ENCODE assay signal across 19 mouse cellular contexts in the genomic region with DNA sequence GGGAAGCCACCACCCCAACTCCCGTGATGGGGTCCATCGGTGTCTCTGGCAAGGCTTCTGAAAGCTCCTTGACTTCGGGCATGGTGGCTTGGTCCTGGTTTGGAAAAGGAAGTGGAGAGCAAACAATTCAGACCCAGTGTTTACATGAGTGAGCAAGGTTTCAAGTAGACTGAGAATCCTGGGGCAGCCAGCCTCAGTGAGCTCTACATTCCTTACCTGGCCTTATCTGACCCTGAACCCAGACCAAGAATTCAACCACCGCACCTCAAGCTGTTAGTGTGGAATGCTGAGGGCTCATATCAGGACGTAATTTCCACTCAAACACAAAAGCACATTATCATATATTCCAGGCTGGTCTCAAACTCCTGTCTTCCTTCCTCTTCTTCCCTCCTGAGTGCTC. TPM values are rescaled to one million over a fixed set of nuclear protein-coding genes. Genes with fewer than 3 reads are reported as not detected.
DNase-seq lines count a peak whose midpoint lies in the region; ATAC-seq lines count a peak whose summit lies in the region.
"Had no signal": no experiment of that assay in that cellular context is flagged by ENCODE, and none has a peak within 500 bp of the region (broad histone marks: within the 10 kb centered on the region; RNA-seq: fewer than 3 reads in every experiment).

No protein-coding gene starts in this region.

- no peak for ATAC-seq in midbrain, embryonic 12.5 days (ENCODE audit: low FRiP score, low read depth)
- no peak for ATAC-seq in midbrain, embryonic 11.5 days (ENCODE audit: low FRiP score)
- ATAC-seq: forebrain, embryonic 15.5 days; intestine, embryonic 16.5 days had no signal

- peaks cover 84% of the 10 kb centered on the region for H3K4me1 ChIP-seq in heart, embryonic 10.5 days
- H3K4me1 ChIP-seq in midbrain, embryonic 12.5 days = peaks cover 54% of the 10 kb centered on the region
- H3K4me1 ChIP-seq in midbrain, embryonic 11.5 days (ENCODE audit: control insufficient read depth, insufficient read depth, low read length) = peaks cover 52% of the 10 kb centered on the region

- peaks cover 27% of the 10 kb centered on the region; the same call in 1 of the 2 replicates for H3K27me3 ChIP-seq in heart, embryonic 10.5 days (ENCODE audit: insufficient read depth, poor library complexity, severe bottlenecking)
- H3K27me3 ChIP-seq in midbrain, embryonic 12.5 days = no peaks in the 10 kb centered on the region
- no peaks in the 10 kb centered on the region for H3K27me3 ChIP-seq in midbrain, embryonic 11.5 days (ENCODE audit: control insufficient read depth, insufficient read depth, low read length)
- H3K27me3 ChIP-seq: forebrain, embryonic 15.5 days; limb, embryonic 12.5 days; liver, embryonic 15.5 days had no signal

- WGBS in heart, embryonic 10.5 days = 68% methylated on average over 5 of the region's 5 CpGs
- 85% methylated on average over 5 of the region's 5 CpGs for WGBS in midbrain, embryonic 12.5 days
- 78% methylated on average over 5 of the region's 5 CpGs for WGBS in midbrain, embryonic 11.5 days

- H3K4me2 ChIP-seq in midbrain, embryonic 12.5 days (replicated peaks) = no peak overlapping the region
- no peak overlapping the region for H3K4me2 ChIP-seq in midbrain, embryonic 11.5 days
- H3K4me2 ChIP-seq: forebrain, embryonic 15.5 days; heart, embryonic 12.5 days; limb, embryonic 12.5 days; liver, embryonic 15.5 days had no signal

- no peak for DNase-seq in heart, embryonic 10.5 days (ENCODE audit: low spot score)
- DNase-seq in heart, postnatal 10 days = no peak
- no peak for DNase-seq in midbrain, embryonic 11.5 days (ENCODE audit: low spot score, missing footprints)
- peak; percentile 77 for DNase-seq in lung, postnatal 36 days
- no peak for DNase-seq in B cell, adult 2 months
- no peak for DNase-seq in MN1 (ENCODE audit: low spot score)
- DNase-seq in heart, adult 8-10 months (ENCODE audit: low spot score) = no peak
- DNase-seq: adrenal gland, adult 8-10 months; cerebellum, postnatal 10 days; heart, postnatal 36 days; right cerebral cortex, postnatal 14 days; thymus, postnatal 25 days had no signal

- peaks cover 32% of the 10 kb centered on the region for H3K36me3 ChIP-seq in heart, embryonic 10.5 days
- H3K36me3 ChIP-seq in midbrain, embryonic 12.5 days = peaks cover 48% of the 10 kb centered on the region
- H3K36me3 ChIP-seq in midbrain, embryonic 11.5 days (ENCODE audit: control insufficient read depth, insufficient read depth, low read length) = peaks cover 27% of the 10 kb centered on the region

- 0 out of 2 replicates have a peak overlapping the region, but pooled peaks have one; percentile 17 for H3K27ac ChIP-seq in heart, embryonic 10.5 days
- 0 out of 2 replicates have a peak overlapping the region, but pooled peaks have one; percentile 20 for H3K27ac ChIP-seq in midbrain, embryonic 12.5 days (replicated peaks)
- no peak overlapping the region for H3K27ac ChIP-seq in midbrain, embryonic 11.5 days (ENCODE audit: low read depth, low read length)
- H3K27ac ChIP-seq: forebrain, embryonic 15.5 days; left cerebral cortex, adult 2 months had no signal

- H3K9me3 ChIP-seq in heart, embryonic 10.5 days = no peaks in the 10 kb centered on the region
- 0 out of 2 replicates have a peak, but pooled peaks cover 2% of the 10 kb centered on the region for H3K9me3 ChIP-seq in midbrain, embryonic 12.5 days
- no peaks in the 10 kb centered on the region for H3K9me3 ChIP-seq in midbrain, embryonic 11.5 days (ENCODE audit: control insufficient read depth, low read length)
- H3K9me3 ChIP-seq: forebrain, embryonic 15.5 days; limb, embryonic 12.5 days; liver, embryonic 15.5 days had no signal

- no peak overlapping the region for H3K9ac ChIP-seq in midbrain, embryonic 12.5 days (replicated peaks)
- no peak overlapping the region for H3K9ac ChIP-seq in midbrain, embryonic 11.5 days (ENCODE audit: low read length)
- H3K9ac ChIP-seq: forebrain, embryonic 15.5 days; heart, embryonic 12.5 days; limb, embryonic 12.5 days; liver, embryonic 15.5 days had no signal

- intact Hi-C loops in heart, postnatal 10 days (cut with DNase I) = no loop called here

- H3K4me3 ChIP-seq in heart, embryonic 10.5 days = no peak overlapping the region
- no peak overlapping the region for H3K4me3 ChIP-seq in midbrain, embryonic 12.5 days
- no peak overlapping the region for H3K4me3 ChIP-seq in midbrain, embryonic 11.5 days (ENCODE audit: low read depth, low read length)
- H3K4me3 ChIP-seq: forebrain, embryonic 15.5 days; heart, embryonic 12.5 days; left cerebral cortex, adult 2 months; limb, embryonic 12.5 days; liver, embryonic 15.5 days had no signal

RNA-seq across cellular contexts. Expression of a gene that starts 13.4 kb away (rescaled TPM):
- 10.0 and 16.6 TPM in 2 replicates for polyA plus RNA-seq in heart, embryonic 10.5 days (2016; fragmentation: Nextera tagmentation; extraction: Ambion mirVana)
- total RNA-seq in heart, postnatal 10 days (2021) = 10 to 100 TPM; 26.1 to 26.8 TPM
- polyA plus RNA-seq in midbrain, embryonic 12.5 days (2016; fragmentation: Nextera tagmentation; extraction: Ambion mirVana) = 55.6 and 58.3 TPM in 2 replicates
- 36.6 and 38.1 TPM in 2 replicates for polyA plus RNA-seq in midbrain, embryonic 11.5 days (2014; fragmentation: Nextera tagmentation; extraction: Ambion mirVana)
- total RNA-seq in heart, adult 8-10 months (2022) = 10 to 100 TPM; 20.2 to 24.5 (median 21.0) TPM
